ENCODE assay signal across 37 mouse cellular contexts in genomic region chr9:110858967-110859596, GRCm38 (mm10). TPM values are rescaled to one million over a fixed set of nuclear protein-coding genes. Genes with fewer than 3 reads are reported as not detected.
A peak's percentile ranks its signal among the peaks of the same experiment; 100 is the strongest.
DNase-seq lines count a peak whose midpoint lies in the region; ATAC-seq and TF ChIP-seq lines count a peak whose summit lies in the region.
"Had no signal": no experiment of that assay in that cellular context is flagged by ENCODE, and none has a peak within 500 bp of the region (broad histone marks: within the 10 kb centered on the region; RNA-seq: fewer than 3 reads in every experiment).

No protein-coding gene starts in this region.

- TF ChIP-seq POLR2A in bone marrow, adult 2 months (IDR thresholded peaks at IDR 0.05; ENCODE audit: borderline replicate concordance, control insufficient read depth, low read depth, low read length): no peak

- H3K36me3 ChIP-seq in liver, embryonic 13.5 days: no peaks in the 10 kb centered on the region
- H3K36me3 ChIP-seq: embryonic facial prominence, embryonic 12.5 days; forebrain, embryonic 15.5 days; heart, embryonic 15.5 days; hindbrain, embryonic 13.5 days had no signal

- no peak overlapping the region for H3K4me3 ChIP-seq in bone marrow, adult 2 months (replicated peaks; ENCODE audit: control insufficient read depth, low read depth, low read length)
- peak overlapping the region; percentile 67 for H3K4me3 ChIP-seq in liver, embryonic 13.5 days (replicated peaks)
- H3K4me3 ChIP-seq: embryonic facial prominence, embryonic 12.5 days; forebrain, embryonic 15.5 days; heart, embryonic 15.5 days; hindbrain, embryonic 13.5 days had no signal

- H3K27me3 ChIP-seq in liver, embryonic 13.5 days: peaks cover 5% of the 10 kb centered on the region; the same call in 1 of the 2 replicates
- H3K27me3 ChIP-seq: Patski had no signal

- no peaks in the 10 kb centered on the region for H3K9me3 ChIP-seq in liver, embryonic 13.5 days (replicated peaks)
- H3K9me3 ChIP-seq: embryonic facial prominence, embryonic 12.5 days; forebrain, embryonic 15.5 days; heart, embryonic 15.5 days; hindbrain, embryonic 13.5 days had no signal

- 62% methylated on average over 5 of the region's 5 CpGs for WGBS in bone marrow, adult 2 months
- WGBS in liver, embryonic 13.5 days (ENCODE audit: insufficient replicate concordance): 19% methylated on average over 5 of the region's 5 CpGs

- H3K27ac ChIP-seq in bone marrow, adult 2 months (ENCODE audit: control insufficient read depth, insufficient read depth, low read depth, low read length, poor library complexity): 0 out of 2 replicates have a peak overlapping the region, but pooled peaks have one; percentile 21
- H3K27ac ChIP-seq in liver, embryonic 13.5 days: peak overlapping the region; percentile 91
- H3K27ac ChIP-seq: embryonic facial prominence, embryonic 12.5 days; forebrain, embryonic 15.5 days; heart, embryonic 15.5 days; hindbrain, embryonic 13.5 days; kidney, postnatal 0 days had no signal

- peak; percentile 77 for ATAC-seq in common myeloid progenitor, adult 5-6 weeks (replicated peaks; ENCODE audit: low read depth, poor library complexity, severe bottlenecking)
- peak; percentile 94 for ATAC-seq in liver, embryonic 13.5 days (ENCODE audit: low read depth)
- peak; percentile 81 for ATAC-seq in megakaryocyte progenitor cell, adult 5-6 weeks (replicated peaks; ENCODE audit: poor library complexity)
- ATAC-seq: forebrain, embryonic 15.5 days; intestine, embryonic 16.5 days; Patski had no signal

- peaks cover 2% of the 10 kb centered on the region; the same call in 1 of the 2 replicates for H3K4me1 ChIP-seq in bone marrow, adult 2 months (ENCODE audit: control insufficient read depth, insufficient read depth, low read length)
- H3K4me1 ChIP-seq in liver, embryonic 13.5 days (replicated peaks): peaks cover 49% of the 10 kb centered on the region

- DNase-seq in liver, embryonic 13.5 days: peak; percentile 64
- no peak for DNase-seq in lung, postnatal 25 days (ENCODE audit: low spot score)
- no peak for DNase-seq in right cerebral cortex, adult 18-20 months
- DNase-seq in urinary bladder, postnatal 10 days (ENCODE audit: low spot score): no peak
- DNase-seq: adrenal gland, postnatal 10 days; B cell, adult 2 months; cerebellum, adult 8-10 months; cerebellum, postnatal 25 days; gastrocnemius, postnatal 10 days; kidney, adult 8-10 months; kidney, postnatal 4 days; layer of hippocampus, postnatal 36 days; lung, postnatal 4 days; midbrain, embryonic 14.5 days; right cerebral cortex, postnatal 14 days; thymus, adult 18-20 months; thymus, postnatal 25 days had no signal

- H3K4me2 ChIP-seq in liver, embryonic 13.5 days: peak overlapping the region; percentile 86
- H3K4me2 ChIP-seq: embryonic facial prominence, embryonic 12.5 days; forebrain, embryonic 15.5 days; heart, embryonic 15.5 days; hindbrain, embryonic 13.5 days had no signal

- H3K9ac ChIP-seq in liver, embryonic 13.5 days: peak overlapping the region; percentile 69; the same call in 1 of the 2 replicates
- H3K9ac ChIP-seq: embryonic facial prominence, embryonic 12.5 days; forebrain, embryonic 15.5 days; heart, embryonic 15.5 days; hindbrain, embryonic 13.5 days had no signal

- TF ChIP-seq CTCF in bone marrow, adult 2 months (IDR thresholded peaks at IDR 0.05; ENCODE audit: control insufficient read depth, insufficient read depth, low read length): no peak

RNA-seq across cellular contexts. Expression of gene Prss50, which starts 1.3 kb away (rescaled TPM):
- polyA plus RNA-seq in bone marrow, adult 2 months (2011; ENCODE audit: insufficient read depth, insufficient read length, low replicate concordance, missing spikeins): 5.1 and 6.9 TPM in 2 replicates
- total RNA-seq in common myeloid progenitor, adult 5-6 weeks (2017): 8.7 and 10.2 TPM in 2 replicates
- polyA plus RNA-seq in liver, embryonic 13.5 days (2015; fragmentation: Nextera tagmentation; extraction: Ambion mirVana): 16.6 and 21.0 TPM in 2 replicates
- 2.3 and 10.4 TPM in 2 replicates for total RNA-seq in megakaryocyte progenitor cell, adult 5-6 weeks (2015)
- 1.4 and 1.6 TPM in 2 replicates for total RNA-seq in megakaryocyte progenitor cell, adult 5-6 weeks (2017)
- total RNA-seq: heart, adult 8-10 months; heart, postnatal 25 days; liver, adult 2 months; monocyte, adult 5-6 weeks had no signal
- polyA plus RNA-seq: gonadal fat pad, adult 2 months; heart, embryonic 15.5 days; liver, adult 2 months; lung, embryonic 16.5 days; small intestine, adult 2 months had no signal

RNA-seq across cellular contexts. Expression of gene Prss46, which starts 14.8 kb away (rescaled TPM):
- polyA plus RNA-seq in bone marrow, adult 2 months (2011; ENCODE audit: insufficient read depth, insufficient read length, low replicate concordance, missing spikeins): not detected in 2 replicates
- not detected in 2 replicates for total RNA-seq in common myeloid progenitor, adult 5-6 weeks (2017)
- not detected in 2 replicates for polyA plus RNA-seq in liver, embryonic 13.5 days (2015; fragmentation: Nextera tagmentation; extraction: Ambion mirVana)
- total RNA-seq in megakaryocyte progenitor cell, adult 5-6 weeks (2015): not detected in 2 replicates
- total RNA-seq in megakaryocyte progenitor cell, adult 5-6 weeks (2017): not detected in 2 replicates
- total RNA-seq: adrenal gland, postnatal 10 days; heart, adult 8-10 months; heart, postnatal 25 days; layer of hippocampus, postnatal 36 days; liver, adult 2 months; monocyte, adult 5-6 weeks had no signal
- polyA plus RNA-seq: embryonic facial prominence, embryonic 12.5 days; forebrain, embryonic 15.5 days; hindbrain, embryonic 13.5 days; intestine, embryonic 16.5 days; kidney, postnatal 0 days; limb, embryonic 11.5 days; liver, adult 2 months; lung, embryonic 16.5 days; midbrain, embryonic 14.5 days; neural tube, embryonic 14.5 days; small intestine, adult 2 months; stomach, embryonic 16.5 days had no signal

RNA-seq across cellular contexts. Expression of gene Als2cl, which starts 20.6 kb away (rescaled TPM):
- 5.3 and 8.5 TPM in 2 replicates for polyA plus RNA-seq in bone marrow, adult 2 months (2011; ENCODE audit: insufficient read depth, insufficient read length, low replicate concordance, missing spikeins)
- 0.87 and 3.1 TPM in 2 replicates for total RNA-seq in common myeloid progenitor, adult 5-6 weeks (2017)
- 1.6 and 1.7 TPM in 2 replicates for polyA plus RNA-seq in liver, embryonic 13.5 days (2015; fragmentation: Nextera tagmentation; extraction: Ambion mirVana)
- 0.07 and 0.44 TPM in 2 replicates for total RNA-seq in megakaryocyte progenitor cell, adult 5-6 weeks (2015)
- total RNA-seq in megakaryocyte progenitor cell, adult 5-6 weeks (2017): 0.08 and 0.20 TPM in 2 replicates

RNA-seq across cellular contexts. Expression of gene Tmie, which starts 20.8 kb away (rescaled TPM):
- polyA plus RNA-seq in bone marrow, adult 2 months (2011; ENCODE audit: insufficient read depth, insufficient read length, low replicate concordance, missing spikeins): 0.81 and 1.2 TPM in 2 replicates
- 0.23 TPM in 1 of 2 replicates, not detected in the other for total RNA-seq in common myeloid progenitor, adult 5-6 weeks (2017)
- 1.3 and 1.6 TPM in 2 replicates for polyA plus RNA-seq in liver, embryonic 13.5 days (2015; fragmentation: Nextera tagmentation; extraction: Ambion mirVana)
- total RNA-seq in megakaryocyte progenitor cell, adult 5-6 weeks (2015): not detected in 2 replicates
- total RNA-seq in megakaryocyte progenitor cell, adult 5-6 weeks (2017): not detected in 2 replicates
- total RNA-seq: monocyte, adult 5-6 weeks had no signal

RNA-seq across cellular contexts. Expression of gene Prss45, which starts 24.7 kb away (rescaled TPM):
- not detected in 2 replicates for polyA plus RNA-seq in bone marrow, adult 2 months (2011; ENCODE audit: insufficient read depth, insufficient read length, low replicate concordance, missing spikeins)
- not detected in 2 replicates for total RNA-seq in common myeloid progenitor, adult 5-6 weeks (2017)
- polyA plus RNA-seq in liver, embryonic 13.5 days (2015; fragmentation: Nextera tagmentation; extraction: Ambion mirVana): not detected in 2 replicates
- total RNA-seq in megakaryocyte progenitor cell, adult 5-6 weeks (2015): not detected in 2 replicates
- total RNA-seq in megakaryocyte progenitor cell, adult 5-6 weeks (2017): not detected in 2 replicates
- total RNA-seq: adrenal gland, postnatal 10 days; gastrocnemius, postnatal 10 days; heart, postnatal 25 days; liver, adult 2 months; monocyte, adult 5-6 weeks had no signal
- polyA plus RNA-seq: embryonic facial prominence, embryonic 12.5 days; forebrain, embryonic 15.5 days; gonadal fat pad, adult 2 months; heart, embryonic 15.5 days; hindbrain, embryonic 13.5 days; intestine, embryonic 16.5 days; kidney, postnatal 0 days; limb, embryonic 11.5 days; liver, adult 2 months; lung, embryonic 16.5 days; midbrain, embryonic 14.5 days; neural tube, embryonic 14.5 days; Patski; small intestine, adult 2 months; stomach, embryonic 16.5 days had no signal
